Mouse (Mus musculus): ENCODE measurements around the gene Cplx2. TPM values are rescaled to one million over a fixed set of nuclear protein-coding genes. Genes with fewer than 3 reads are reported as not detected.
A peak's percentile ranks its signal among the peaks of the same experiment; 100 is the strongest.

The Cplx2 gene
- polyA plus RNA-seq (2015; fragmentation: Nextera tagmentation; extraction: Ambion mirVana) = 7.3 and 7.4 TPM in 2 replicates

GRCm38 (mm10) chr13:54371049-54371386, at the start of gene Cplx2:
Gene Cplx2 (plus strand): TSS chr13:54371349.
- peak within 1 kb of the TSS; percentile 46; the same call in 1 of the 2 replicates for H3K9ac ChIP-seq
- ATAC-seq (ENCODE audit: insufficient number of reproducible peaks, insufficient read depth, low FRiP score, low TSS enrichment, low read depth) = no peak

GRCm38 (mm10) chr13:54322396-54323306, 48.5 kb upstream of the Cplx2 start:
- H3K9me3 ChIP-seq = no peaks in the 10 kb centered on the region
- no peaks in the 10 kb centered on the region for H3K27me3 ChIP-seq
- H3K4me2 ChIP-seq = no peak overlapping the region
- no peak overlapping the region for H3K9ac ChIP-seq
- H3K4me3 ChIP-seq = no peak overlapping the region
- H3K4me1 ChIP-seq = no peaks in the 10 kb centered on the region
- ATAC-seq (ENCODE audit: insufficient number of reproducible peaks, insufficient read depth, low FRiP score, low TSS enrichment, low read depth) = no peak
- 41% methylated on average over 19 of the region's 19 CpGs for WGBS
- no peak overlapping the region for H3K27ac ChIP-seq
- no peaks in the 10 kb centered on the region for H3K36me3 ChIP-seq

More at GRCm38 (mm10) chr13:54371049-54371386, at the start of gene Cplx2:
- peaks cover 26% of the 10 kb centered on the region for H3K4me1 ChIP-seq
- peak within 1 kb of the TSS; percentile 39 for H3K4me3 ChIP-seq
- peaks cover 44% of the 10 kb centered on the region for H3K27me3 ChIP-seq
- peak within 1 kb of the TSS; percentile 55 for H3K27ac ChIP-seq
- no peaks in the 10 kb centered on the region for H3K36me3 ChIP-seq
- WGBS = 1% methylated on average over 7 of the region's 7 CpGs
- H3K4me2 ChIP-seq = peak within 1 kb of the TSS; percentile 65
- no peaks in the 10 kb centered on the region for H3K9me3 ChIP-seq

- ATAC-seq (ENCODE audit: insufficient number of reproducible peaks, insufficient read depth, low FRiP score, low TSS enrichment, low read depth) = no peak
- WGBS = 74% methylated on average over 13 of the region's 13 CpGs
Observed at GRCm38 (mm10) chr13:54323307-54324165, 47.6 kb upstream of the Cplx2 start.

GRCm38 (mm10) chr13:54324178-54324577, 47.0 kb upstream of the Cplx2 start:
- WGBS = 66% methylated on average over 2 of the region's 2 CpGs
- no peak for ATAC-seq (ENCODE audit: insufficient number of reproducible peaks, insufficient read depth, low FRiP score, low TSS enrichment, low read depth)
- H3K36me3 ChIP-seq = no peaks in the 10 kb centered on the region
- no peaks in the 10 kb centered on the region for H3K27me3 ChIP-seq
- no peak overlapping the region for H3K27ac ChIP-seq
- no peaks in the 10 kb centered on the region for H3K9me3 ChIP-seq
- no peak overlapping the region for H3K4me3 ChIP-seq
- H3K4me1 ChIP-seq = no peaks in the 10 kb centered on the region; the same call in 1 of the 2 replicates
- H3K4me2 ChIP-seq = no peak overlapping the region
- no peak overlapping the region for H3K9ac ChIP-seq

More at GRCm38 (mm10) chr13:54323307-54324165, 47.6 kb upstream of the Cplx2 start:
- Histone ChIP-seq H3K4me2 (no peak overlapping the region), H3K4me1 (no peaks in the 10 kb centered on the region; the same call in 1 of the 2 replicates), H3K36me3 (no peaks in the 10 kb centered on the region), H3K27ac (no peak overlapping the region), H3K4me3 (no peak overlapping the region), H3K9me3 (no peaks in the 10 kb centered on the region), H3K9ac (no peak overlapping the region), H3K27me3 (no peaks in the 10 kb centered on the region)

GRCm38 (mm10) chr13:54325814-54326213, 45.3 kb upstream of the Cplx2 start:
- WGBS = 67% methylated on average over 7 of the region's 7 CpGs
- Histone ChIP-seq H3K27me3 (no peaks in the 10 kb centered on the region), H3K36me3 (no peaks in the 10 kb centered on the region), H3K27ac (no peak overlapping the region), H3K4me1 (no peaks in the 10 kb centered on the region; the same call in 1 of the 2 replicates), H3K9ac (no peak overlapping the region), H3K4me2 (no peak overlapping the region), H3K4me3 (no peak overlapping the region), H3K9me3 (no peaks in the 10 kb centered on the region)
- ATAC-seq (ENCODE audit: insufficient number of reproducible peaks, insufficient read depth, low FRiP score, low TSS enrichment, low read depth) = no peak

- no peak overlapping the region for H3K9ac ChIP-seq
- no peaks in the 10 kb centered on the region for H3K36me3 ChIP-seq
- WGBS = 85% methylated on average over 6 of the region's 6 CpGs
- peaks cover 10% of the 10 kb centered on the region for H3K4me1 ChIP-seq
- H3K27ac ChIP-seq = no peak overlapping the region
- no peak overlapping the region for H3K4me2 ChIP-seq
- no peak overlapping the region for H3K4me3 ChIP-seq
- no peaks in the 10 kb centered on the region for H3K27me3 ChIP-seq
- ATAC-seq (ENCODE audit: insufficient number of reproducible peaks, insufficient read depth, low FRiP score, low TSS enrichment, low read depth) = no peak
- H3K9me3 ChIP-seq = no peaks in the 10 kb centered on the region
Observed at GRCm38 (mm10) chr13:54326686-54327447, 44.3 kb upstream of the Cplx2 start.

- no peak overlapping the region for H3K27ac ChIP-seq
Observed at GRCm38 (mm10) chr13:54328029-54328428, 43.1 kb upstream of the Cplx2 start.

GRCm38 (mm10) chr13:54328954-54329490, 42.1 kb upstream of the Cplx2 start:
- Histone ChIP-seq H3K27me3 (no peaks in the 10 kb centered on the region), H3K4me1 (peaks cover 31% of the 10 kb centered on the region), H3K9ac (no peak overlapping the region), H3K4me2 (no peak overlapping the region), H3K36me3 (no peaks in the 10 kb centered on the region), H3K4me3 (no peak overlapping the region), H3K27ac (no peak overlapping the region), H3K9me3 (no peaks in the 10 kb centered on the region)
- ATAC-seq (ENCODE audit: insufficient number of reproducible peaks, insufficient read depth, low FRiP score, low TSS enrichment, low read depth) = no peak
- WGBS = 44% methylated on average over 8 of the region's 8 CpGs

More at GRCm38 (mm10) chr13:54328029-54328428, 43.1 kb upstream of the Cplx2 start:
- ATAC-seq (ENCODE audit: insufficient number of reproducible peaks, insufficient read depth, low FRiP score, low TSS enrichment, low read depth) = no peak
- Histone ChIP-seq H3K36me3 (no peaks in the 10 kb centered on the region), H3K9ac (no peak overlapping the region), H3K4me3 (no peak overlapping the region), H3K4me1 (peaks cover 22% of the 10 kb centered on the region), H3K27me3 (no peaks in the 10 kb centered on the region), H3K9me3 (no peaks in the 10 kb centered on the region), H3K4me2 (no peak overlapping the region)
- WGBS = 89% methylated on average over 1 of the region's 1 CpGs

GRCm38 (mm10) chr13:54331825-54332675, 39.1 kb upstream of the Cplx2 start:
- H3K36me3 ChIP-seq = no peaks in the 10 kb centered on the region
- H3K27ac ChIP-seq = peak overlapping the region; percentile 81
- no peaks in the 10 kb centered on the region for H3K27me3 ChIP-seq
- 45% methylated on average over 22 of the region's 22 CpGs for WGBS
- H3K9me3 ChIP-seq = no peaks in the 10 kb centered on the region
- peak; percentile 73; the same call in 1 of the 2 replicates for ATAC-seq (ENCODE audit: insufficient number of reproducible peaks, insufficient read depth, low FRiP score, low TSS enrichment, low read depth)
- H3K4me3 ChIP-seq = no peak overlapping the region
- peak overlapping the region; percentile 5; the same call in 1 of the 2 replicates for H3K4me2 ChIP-seq
- no peak overlapping the region for H3K9ac ChIP-seq
- peaks cover 35% of the 10 kb centered on the region for H3K4me1 ChIP-seq

- H3K9ac ChIP-seq = no peak overlapping the region
- 32% methylated on average over 8 of the region's 8 CpGs for WGBS
- H3K4me2 ChIP-seq = no peak overlapping the region
- H3K4me1 ChIP-seq = peaks cover 35% of the 10 kb centered on the region
- no peak for ATAC-seq (ENCODE audit: insufficient number of reproducible peaks, insufficient read depth, low FRiP score, low TSS enrichment, low read depth)
- no peaks in the 10 kb centered on the region for H3K9me3 ChIP-seq
- H3K4me3 ChIP-seq = no peak overlapping the region
- H3K36me3 ChIP-seq = no peaks in the 10 kb centered on the region
- H3K27me3 ChIP-seq = no peaks in the 10 kb centered on the region
- peak overlapping the region; percentile 81 for H3K27ac ChIP-seq
Observed at GRCm38 (mm10) chr13:54332921-54333477, 38.1 kb upstream of the Cplx2 start.
